Mouse (Mus musculus) liver, embryonic 14.5 days (tissue): ENCODE measurements around the gene Nenf.

ENCODE experiments used
- CTCF ChIP-seq: IDR thresholded peaks from 2 replicates; pipeline ENCODE4 v1.5.1; 2016; ENCODE audit warnings: antibody characterized with exemption, low read depth, control low read depth
- EP300 ChIP-seq: IDR thresholded peaks from 2 replicates; pipeline ENCODE4 v1.6.1; 2016; ENCODE audit warnings: antibody characterized with exemption, low read depth

DNA sequence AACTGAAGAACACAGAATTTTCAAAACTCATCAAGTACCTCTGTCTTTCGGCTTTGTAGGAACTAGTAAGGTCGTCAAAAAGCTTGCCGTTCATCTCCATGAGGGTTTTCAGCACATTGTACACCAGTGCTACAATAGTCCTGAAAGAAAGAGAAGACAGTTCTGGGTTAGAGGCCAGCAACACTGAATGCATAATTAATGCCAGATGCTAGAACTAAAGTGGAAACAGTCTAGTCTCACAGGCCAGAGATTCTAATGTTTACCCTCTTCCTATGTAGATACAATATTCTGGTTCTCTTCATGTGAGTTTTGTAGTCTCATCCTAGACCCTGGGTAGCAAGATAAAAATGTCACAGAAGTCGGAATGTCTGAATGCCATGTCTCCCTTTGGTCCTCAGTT, 35.8 kb upstream of the Nenf start:
- no peak for TF ChIP-seq CTCF
- TF ChIP-seq EP300: no peak
